Mouse (Mus musculus): ENCODE data around the gene Dhx34. TPM values are rescaled to one million over a fixed set of nuclear protein-coding genes. Genes with fewer than 3 reads are reported as not detected.

Dhx34 gene
- total and polyA plus RNA-seq, 3 experiments = 5.8 to 13.6 TPM; not detected in 1

- H3K79me2 ChIP-seq (ENCODE audit: control insufficient read depth, insufficient read depth, low read length, poor library complexity) = no peaks in the 10 kb centered on the region
- TF ChIP-seq POLR2A (IDR thresholded peaks at IDR 0.05; ENCODE audit: control insufficient read depth in 1 of 2, insufficient read depth in 1 of 2, low read depth in 1 of 2, low read length in 2 of 2, poor library complexity in 1 of 2) (no peak), GATA1 (IDR thresholded peaks at IDR 0.05; ENCODE audit: low read depth, low read length) (no peak), ZKSCAN1 (IDR thresholded peaks at IDR 0.05; ENCODE audit: low read depth, low read length) (no peak), SMC3 (IDR thresholded peaks at IDR 0.05; ENCODE audit: low read depth, low read length) (no peak), ZNF384 (IDR thresholded peaks at IDR 0.05; ENCODE audit: low read depth, low read length) (no peak), GABPA (IDR thresholded peaks at IDR 0.05; ENCODE audit: low read depth, low read length) (no peak), POLR2AphosphoS5 (IDR thresholded peaks at IDR 0.05; ENCODE audit: borderline replicate concordance, low read depth, low read length) (no peak), TAL1 (IDR thresholded peaks at IDR 0.05; ENCODE audit: low read length) (no peak), TBP (IDR thresholded peaks at IDR 0.05; ENCODE audit: low read depth, low read length) (no peak), ETS1 (IDR thresholded peaks at IDR 0.05; ENCODE audit: low read depth, low read length) (no peak), CTCF (IDR thresholded peaks at IDR 0.05 in 2 of 3, conservative IDR thresholded peaks at IDR 0.05 in 1 of 3; ENCODE audit: control insufficient read depth in 1 of 3, insufficient read depth in 1 of 3, low read depth in 2 of 3, low read length in 3 of 3, poor library complexity in 1 of 3, severe bottlenecking in 1 of 3) (no peak), CHD2 (IDR thresholded peaks at IDR 0.05; ENCODE audit: low read length) (no peak), USF1 (IDR thresholded peaks at IDR 0.05; ENCODE audit: low read depth, low read length) (no peak), RAD21 (IDR thresholded peaks at IDR 0.05; ENCODE audit: low read depth, low read length) (no peak)
- no peak for DNase-seq (ENCODE audit: low read depth, low spot score)
- peaks cover 0 to 11% of the 10 kb centered on the region in 2 experiments; a peak in 2 of 4 replicates for H3K4me1 ChIP-seq (ENCODE audit: control insufficient read depth in 1 of 2, insufficient read depth in 2 of 2, low read length in 2 of 2)
- peaks cover 0 to 2% of the 10 kb centered on the region in 2 experiments; a peak in 2 of 4 replicates for H3K27me3 ChIP-seq (ENCODE audit: control insufficient read depth in 1 of 2, insufficient read depth in 2 of 2, low read length in 2 of 2)
- H3K9ac ChIP-seq (ENCODE audit: control insufficient read depth, low read depth, low read length, poor library complexity, severe bottlenecking) = no peak within 1 kb of the TSS
- H3K9me3 ChIP-seq (replicated peaks; ENCODE audit: insufficient read depth, low read length) = no peaks in the 10 kb centered on the region
- peaks cover 0 to 8% of the 10 kb centered on the region in 2 experiments; a peak in 2 of 4 replicates for H3K36me3 ChIP-seq (ENCODE audit: control insufficient read depth in 1 of 2, insufficient read depth in 2 of 2, low read length in 2 of 2)
- H3K4me3 ChIP-seq (ENCODE audit: control insufficient read depth in 1 of 2, insufficient read depth in 1 of 2, low read depth in 2 of 2, low read length in 2 of 2) = no peak within 1 kb of the TSS
- no peak within 1 kb of the TSS for H3K27ac ChIP-seq (ENCODE audit: control insufficient read depth, low read depth, low read length)
Observed at GRCm38 (mm10) chr7:16259110-16259590, 37.3 kb upstream of the Dhx34 start, which contains the start of gene C5ar1. TSS of gene C5ar1 (minus strand) at chr7:16259540.

GRCm38 (mm10) chr7:16257830-16258229 is 36.0 kb upstream of the Dhx34 start:
- Histone ChIP-seq H3K4me1 (ENCODE audit: control insufficient read depth in 1 of 2, insufficient read depth in 2 of 2, low read length in 2 of 2) (peaks cover 0 to 2% of the 10 kb centered on the region in 2 experiments; a peak in 1 of 4 replicates), H3K9me3 (replicated peaks; ENCODE audit: insufficient read depth, low read length) (no peaks in the 10 kb centered on the region), H3K27ac (ENCODE audit: control insufficient read depth, low read depth, low read length) (no peak overlapping the region), H3K4me3 (ENCODE audit: control insufficient read depth in 1 of 2, insufficient read depth in 1 of 2, low read depth in 2 of 2, low read length in 2 of 2) (no peak overlapping the region), H3K79me2 (ENCODE audit: control insufficient read depth, insufficient read depth, low read length, poor library complexity) (no peaks in the 10 kb centered on the region), H3K27me3 (ENCODE audit: control insufficient read depth in 1 of 2, insufficient read depth in 2 of 2, low read length in 2 of 2) (peaks cover 0 to 2% of the 10 kb centered on the region in 2 experiments; a peak in 2 of 4 replicates), H3K9ac (ENCODE audit: control insufficient read depth, low read depth, low read length, poor library complexity, severe bottlenecking) (no peak overlapping the region), H3K36me3 (ENCODE audit: control insufficient read depth in 1 of 2, insufficient read depth in 2 of 2, low read length in 2 of 2) (peaks cover 0 to 2% of the 10 kb centered on the region in 2 experiments; a peak in 1 of 4 replicates)
- TF ChIP-seq BHLHE40 (IDR thresholded peaks at IDR 0.05; ENCODE audit: borderline replicate concordance, low read depth, low read length) = no peak
- TF ChIP-seq MEF2A (IDR thresholded peaks at IDR 0.05; ENCODE audit: extremely low read depth, insufficient replicate concordance, low read depth, low read length, poor library complexity, severe bottlenecking) = no peak
- no peak for TF ChIP-seq GABPA (IDR thresholded peaks at IDR 0.05; ENCODE audit: low read depth, low read length)
- TF ChIP-seq MAX (IDR thresholded peaks at IDR 0.05; ENCODE audit: low read length) = no peak
- no peak for TF ChIP-seq EP300 (IDR thresholded peaks at IDR 0.05; ENCODE audit: low read depth in 1 of 2, low read length in 2 of 2)
- DNase-seq (ENCODE audit: low read depth, low spot score) = no peak

Data from MEL (cell line).